Comparison of ENCODE assay signal across 16 mouse cellular contexts in genomic region chr6:62264525-62264924, GRCm38 (mm10).
"Had no signal": no experiment of that assay in that cellular context is flagged by ENCODE, and none has a peak within 500 bp of the region (broad histone marks: within the 10 kb centered on the region; RNA-seq: fewer than 3 reads in every experiment).

No protein-coding gene starts in this region.

- H3K27me3 ChIP-seq: neural tube, embryonic 13.5 days; neural tube, embryonic 15.5 days; stomach, embryonic 15.5 days had no signal

- H3K9ac ChIP-seq: neural tube, embryonic 13.5 days; neural tube, embryonic 15.5 days; stomach, embryonic 15.5 days had no signal

- H3K9me3 ChIP-seq: neural tube, embryonic 13.5 days; neural tube, embryonic 15.5 days; stomach, embryonic 15.5 days had no signal

- H3K4me2 ChIP-seq: neural tube, embryonic 13.5 days; neural tube, embryonic 15.5 days; stomach, embryonic 15.5 days had no signal

- H3K4me3 ChIP-seq: neural tube, embryonic 13.5 days; neural tube, embryonic 15.5 days; stomach, embryonic 15.5 days had no signal

- DNase-seq: retina, postnatal 1 day; right cerebral cortex, adult 18-20 months; right cerebral cortex, postnatal 14 days; right cerebral cortex, postnatal 25 days; right cerebral cortex, postnatal 4 days; spleen, adult 18-20 months; thymus, adult 18-20 months; thymus, adult 2 months; thymus, postnatal 14 days; thymus, postnatal 25 days; thymus, postnatal 36 days; thymus, postnatal 4 days had no signal

- H3K4me1 ChIP-seq: neural tube, embryonic 13.5 days; neural tube, embryonic 15.5 days; stomach, embryonic 15.5 days had no signal

- H3K27ac ChIP-seq: neural tube, embryonic 13.5 days; neural tube, embryonic 15.5 days; stomach, embryonic 15.5 days; stomach, postnatal 0 days had no signal

- H3K36me3 ChIP-seq: neural tube, embryonic 13.5 days; neural tube, embryonic 15.5 days; stomach, embryonic 15.5 days had no signal
